Mouse (Mus musculus) brain, embryonic 14.5 days (tissue): ENCODE data around the gene Cox4i2.

Experiments
- CTCF ChIP-seq: fragments of 200-500 bp; IDR thresholded peaks from 2 replicates; pipeline ENCODE4 v1.5.1; 2012; ENCODE audit warnings: inconsistent platforms, mild to moderate bottlenecking, moderate library complexity, borderline replicate concordance; ENCODE audit not compliant: insufficient read depth, insufficient read length; ENCODE audit errors: extremely low read depth
- POLR2A ChIP-seq: fragments of 200-500 bp; IDR thresholded peaks from 2 replicates; pipeline ENCODE4 v1.6.1; 2012; ENCODE audit warnings: mild to moderate bottlenecking, inconsistent platforms, borderline replicate concordance; ENCODE audit not compliant: poor library complexity, insufficient read depth, insufficient read length, severe bottlenecking; ENCODE audit errors: extremely low read depth

- TF ChIP-seq CTCF (no peak), POLR2A (no peak)
Measured at GRCm38 (mm10) chr2:152737306-152738221, 16.4 kb upstream of the Cox4i2 start.
